Mouse (Mus musculus) right cerebral cortex, postnatal 10 days (tissue): Measurements from ENCODE around the gene Vmn1r199.

Experiments used
- DNase-seq, 2 experiments: peaks; one replicate each; pipeline ENCODE4 v3.0.0; 2021; ENCODE audit warnings: low spot score in 2 of 2

Gene Vmn1r199

DNA sequence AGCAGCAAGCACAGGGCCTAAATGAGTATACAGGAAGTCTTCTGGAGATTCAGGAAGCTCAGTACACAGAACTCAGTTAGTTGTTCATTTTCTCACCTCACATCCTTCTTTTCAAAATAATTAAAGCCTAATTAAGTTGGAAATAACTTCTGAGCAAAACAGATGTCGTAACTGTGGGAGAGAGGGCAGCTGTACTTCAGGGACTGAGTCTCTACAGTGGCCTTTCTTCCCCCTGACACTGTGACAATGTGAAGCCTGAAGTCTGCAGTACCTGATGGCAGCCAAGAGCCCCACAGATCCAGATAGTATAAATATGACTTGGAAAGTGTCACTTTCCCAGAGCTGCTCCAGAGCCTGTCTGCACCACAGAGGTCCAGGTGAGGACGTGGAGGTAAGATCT lies at the start of gene Vmn1r199:
Vmn1r199 (plus strand) TSS at position 301 of the 400 bp plus-strand sequence.
- DNase-seq = no peak

DNA sequence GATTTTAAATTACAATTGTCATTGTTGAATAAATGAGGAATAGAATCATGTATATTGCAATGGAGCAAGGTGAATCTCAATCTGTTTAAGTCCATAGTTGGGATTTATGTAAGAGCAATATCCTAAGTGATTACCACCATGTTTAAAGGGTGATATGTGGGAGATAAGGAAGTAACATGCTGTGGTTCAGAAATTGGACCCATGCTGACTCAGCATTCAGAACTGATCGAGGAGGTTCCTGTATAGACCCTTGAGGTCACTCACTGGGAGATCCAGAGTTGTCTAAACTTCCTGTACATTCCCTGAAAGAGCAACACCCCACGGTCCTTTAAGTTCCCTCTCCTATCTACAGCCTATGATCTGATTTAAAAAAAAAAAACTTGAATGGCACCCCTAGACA lies 46.3 kb upstream of the Vmn1r199 start:
- no peak for DNase-seq

DNA sequence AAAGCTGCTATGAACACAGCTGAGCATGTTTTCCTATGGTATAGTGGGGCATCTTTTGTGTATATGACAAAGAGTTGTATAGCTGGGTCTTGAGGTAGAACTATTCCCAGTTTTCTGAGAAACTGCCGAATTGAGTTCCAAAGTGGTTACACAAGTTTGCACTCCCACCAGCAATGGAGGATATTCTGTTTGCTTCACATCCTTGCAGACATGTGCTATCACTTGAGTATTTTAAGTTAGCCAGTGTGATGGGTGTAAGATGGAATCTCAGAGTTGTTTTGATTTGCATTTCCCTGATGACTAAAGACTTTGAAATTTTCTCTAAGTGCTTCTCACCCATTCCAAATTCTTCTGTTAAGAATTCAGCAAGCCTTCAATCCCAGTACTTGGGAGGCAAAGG lies 44.1 kb upstream of the Vmn1r199 start:
- DNase-seq = no peak

DNA sequence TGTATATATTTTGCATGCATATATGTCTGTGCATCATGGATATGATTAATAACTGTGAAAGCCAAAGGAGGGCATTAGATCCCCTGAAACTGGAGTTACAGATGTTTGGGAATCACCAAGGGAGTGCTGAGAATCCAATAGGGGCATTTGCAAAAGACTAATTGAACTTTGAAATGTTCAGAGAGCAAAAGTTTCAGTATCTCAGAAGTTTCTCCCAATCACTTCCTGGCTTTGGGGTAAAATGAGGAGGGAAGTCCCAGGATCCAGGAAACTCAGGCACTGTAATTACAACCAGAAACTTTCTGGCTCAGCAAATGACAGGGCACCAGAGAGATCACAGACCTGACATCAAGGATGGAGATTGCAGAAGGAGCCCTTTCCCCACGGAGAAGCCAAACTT lies 29.6 kb upstream of the Vmn1r199 start, which contains the start of gene Vmn1r198:
Vmn1r198 (plus strand) TSS at position 301 of the 400 bp plus-strand sequence.
- DNase-seq = no peak

DNA sequence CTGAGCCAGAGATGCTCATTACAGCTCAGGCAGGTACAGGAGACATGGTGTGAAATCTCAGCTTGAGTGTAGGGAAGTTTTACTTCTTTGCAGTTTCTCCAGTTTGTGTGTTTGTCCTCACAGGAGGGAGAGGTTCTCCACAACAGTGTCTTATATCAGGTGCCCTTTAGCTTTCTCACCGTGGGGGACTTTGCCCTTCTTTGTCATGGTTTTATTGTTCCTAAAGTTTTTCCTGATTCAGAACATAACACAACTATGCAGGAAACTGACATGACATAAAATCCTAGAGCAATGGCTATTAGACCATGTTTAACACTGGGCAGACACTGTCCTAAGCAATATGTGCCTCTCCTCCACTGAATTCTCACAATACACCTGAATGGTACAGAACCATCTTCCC lies 28.8 kb upstream of the Vmn1r199 start:
- no peak for DNase-seq

DNA sequence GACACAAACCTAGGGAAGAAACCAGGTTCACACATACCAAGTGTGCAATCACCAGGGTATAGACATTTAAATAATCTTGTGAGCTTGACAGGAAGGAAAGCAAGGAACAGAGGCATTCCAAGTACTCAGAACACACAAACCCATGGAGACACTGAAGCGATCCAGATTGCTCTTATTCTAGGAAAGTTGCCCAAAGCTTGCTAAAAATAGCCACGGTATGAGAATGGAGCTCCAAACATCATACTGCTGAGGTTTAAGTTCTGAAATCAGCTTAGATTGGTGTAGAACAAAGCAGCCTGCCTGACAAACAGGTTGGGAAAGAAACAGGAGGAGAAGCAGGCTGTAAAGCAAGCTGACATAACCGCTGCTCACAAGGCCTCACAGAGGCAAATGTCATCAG lies 1.5 kb downstream of the Vmn1r199 start:
- peak; percentile 24 to 69 for DNase-seq

DNA sequence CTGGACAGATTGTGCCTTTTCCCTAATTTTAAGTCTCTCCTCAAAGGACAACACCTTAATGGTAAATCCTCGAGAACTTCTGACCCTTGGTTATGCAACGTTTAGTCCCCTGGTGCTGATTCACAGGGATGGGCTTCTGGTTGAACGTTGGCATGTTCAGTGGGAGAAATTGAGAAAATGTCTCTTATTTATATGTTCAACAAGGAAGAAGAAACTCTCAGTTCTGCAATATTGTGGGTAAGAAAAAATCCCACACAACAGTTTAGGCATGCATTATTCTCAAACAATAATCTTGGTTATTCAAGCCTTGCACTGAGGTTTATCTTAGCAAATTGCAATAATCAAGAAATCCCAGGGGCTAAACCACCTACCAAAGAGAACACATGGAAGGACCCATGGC lies 3.8 kb downstream of the Vmn1r199 start:
- DNase-seq = no peak

DNA sequence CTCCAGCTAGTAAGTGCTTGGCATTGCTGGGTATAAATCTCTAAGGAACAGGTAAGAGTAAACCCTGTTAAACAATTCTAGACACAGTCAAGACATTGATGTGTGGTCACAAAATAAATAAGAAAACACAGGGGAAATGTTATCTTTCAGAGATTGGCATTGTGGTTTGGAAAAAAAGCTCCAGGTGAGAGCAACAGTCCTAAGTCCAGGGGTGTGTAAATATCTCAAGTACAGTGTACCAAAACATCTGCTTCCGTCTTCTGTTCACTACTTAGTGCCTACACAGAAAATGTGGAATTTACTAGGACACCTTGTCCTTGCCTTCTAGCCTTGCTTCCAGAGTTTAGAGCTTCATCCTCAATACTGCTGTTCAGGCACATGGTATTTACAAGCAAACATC lies 7.4 kb downstream of the Vmn1r199 start:
- no peak for DNase-seq

DNA sequence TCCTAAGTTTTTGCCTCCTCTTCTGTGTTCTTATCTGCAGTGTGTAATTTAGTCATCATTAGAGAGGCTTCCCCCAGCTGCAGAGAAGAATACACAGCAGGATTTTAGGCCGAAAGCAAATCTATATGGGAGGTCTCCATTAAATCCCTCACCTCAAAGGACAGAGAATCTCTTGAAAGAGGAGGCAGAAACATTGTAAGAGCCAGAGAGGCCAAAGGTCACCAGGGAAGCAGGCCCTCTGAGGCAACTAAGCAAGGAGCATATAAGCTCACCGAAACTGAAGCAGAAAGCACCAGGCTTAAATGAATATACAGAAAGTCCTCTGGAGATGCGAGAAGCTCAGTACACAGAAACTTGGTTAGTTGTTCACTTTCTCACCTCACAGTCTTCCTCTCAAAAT lies 10.5 kb downstream of the Vmn1r199 start, which contains the start of gene Vmn1r200:
Vmn1r200 (plus strand) TSS at position 301 of the 400 bp plus-strand sequence.
- no peak for DNase-seq

DNA sequence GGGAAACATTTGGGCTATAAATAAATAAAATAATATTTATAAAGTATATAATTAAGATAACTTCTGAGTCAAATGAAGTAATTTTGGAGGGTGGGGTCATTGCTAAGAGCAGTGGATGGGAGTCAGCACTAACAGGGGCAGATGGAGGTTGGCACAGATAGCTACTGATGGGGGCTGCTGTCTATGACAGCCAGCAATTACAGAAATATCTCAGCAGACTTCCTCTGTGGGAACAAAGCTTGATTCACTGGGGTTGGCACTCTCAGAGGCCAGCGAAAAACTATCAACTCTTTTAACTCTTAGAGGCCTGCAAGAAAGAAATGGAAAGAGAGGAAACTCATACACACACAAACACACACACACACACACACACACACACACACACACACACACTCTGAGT lies 23.4 kb downstream of the Vmn1r199 start:
- DNase-seq = peak in 1 of 2 experiments; percentile 32
